Mouse (Mus musculus): ENCODE data around the gene Rassf6. TPM values are rescaled to one million over a fixed set of nuclear protein-coding genes. Genes with fewer than 3 reads are reported as not detected.

The Rassf6 gene
- polyA plus RNA-seq, 1 experiment from 2014 or later, result 0.71 TPM

- Histone ChIP-seq H3K9ac (no peak overlapping the region), H3K9me3 (no peaks in the 10 kb centered on the region), H3K27ac (replicated peaks) (no peak overlapping the region), H3K27me3 (replicated peaks) (peaks cover 6% of the 10 kb centered on the region; the same call in 1 of the 2 replicates), H3K36me3 (no peaks in the 10 kb centered on the region), H3K4me1 (no peaks in the 10 kb centered on the region), H3K4me2 (no peak overlapping the region), H3K4me3 (no peak overlapping the region)
- ATAC-seq (ENCODE audit: extremely low read depth, insufficient number of reproducible peaks, low FRiP score, low TSS enrichment), result no peak
- 53% methylated on average over 5 of the region's 5 CpGs for WGBS
Measured at GRCm38 (mm10) chr5:90654798-90655197, 14.3 kb upstream of the Rassf6 start.

GRCm38 (mm10) chr5:90652724-90653123, 12.3 kb upstream of the Rassf6 start:
- no peak overlapping the region for H3K4me2 ChIP-seq
- WGBS, result 5% methylated on average over 3 of the region's 3 CpGs

GRCm38 (mm10) chr5:90650466-90651150, 10.2 kb upstream of the Rassf6 start:
- WGBS, result 72% methylated on average over 5 of the region's 5 CpGs
- Histone ChIP-seq H3K4me3 (no peak overlapping the region), H3K27ac (replicated peaks) (no peak overlapping the region), H3K9me3 (no peaks in the 10 kb centered on the region), H3K9ac (no peak overlapping the region), H3K4me1 (no peaks in the 10 kb centered on the region), H3K27me3 (replicated peaks) (no peaks in the 10 kb centered on the region; the same call in 1 of the 2 replicates), H3K4me2 (no peak overlapping the region), H3K36me3 (no peaks in the 10 kb centered on the region)
- ATAC-seq (ENCODE audit: extremely low read depth, insufficient number of reproducible peaks, low FRiP score, low TSS enrichment), result no peak

More at GRCm38 (mm10) chr5:90652724-90653123, 12.3 kb upstream of the Rassf6 start:
- no peaks in the 10 kb centered on the region for H3K4me1 ChIP-seq
- no peaks in the 10 kb centered on the region for H3K9me3 ChIP-seq
- no peak overlapping the region for H3K9ac ChIP-seq
- no peaks in the 10 kb centered on the region for H3K36me3 ChIP-seq
- no peak overlapping the region for H3K27ac ChIP-seq (replicated peaks)
- peaks cover under 1% of the 10 kb centered on the region; the same call in 1 of the 2 replicates for H3K27me3 ChIP-seq (replicated peaks)
- no peak for ATAC-seq (ENCODE audit: extremely low read depth, insufficient number of reproducible peaks, low FRiP score, low TSS enrichment)
- no peak overlapping the region for H3K4me3 ChIP-seq

- no peak overlapping the region for H3K27ac ChIP-seq (replicated peaks)
- no peaks in the 10 kb centered on the region for H3K27me3 ChIP-seq (replicated peaks)
- no peak overlapping the region for H3K4me2 ChIP-seq
- no peaks in the 10 kb centered on the region for H3K4me1 ChIP-seq
- WGBS, result 79% methylated on average over 5 of the region's 5 CpGs
- no peak overlapping the region for H3K4me3 ChIP-seq
- no peak for ATAC-seq (ENCODE audit: extremely low read depth, insufficient number of reproducible peaks, low FRiP score, low TSS enrichment)
- no peak overlapping the region for H3K9ac ChIP-seq
- H3K36me3 ChIP-seq, result no peaks in the 10 kb centered on the region
- no peaks in the 10 kb centered on the region for H3K9me3 ChIP-seq
Measured at GRCm38 (mm10) chr5:90647473-90647872, 7.0 kb upstream of the Rassf6 start.

GRCm38 (mm10) chr5:90646398-90646797, 5.9 kb upstream of the Rassf6 start:
- no peak for ATAC-seq (ENCODE audit: extremely low read depth, insufficient number of reproducible peaks, low FRiP score, low TSS enrichment)
- Histone ChIP-seq H3K9me3 (no peaks in the 10 kb centered on the region), H3K27me3 (replicated peaks) (no peaks in the 10 kb centered on the region), H3K36me3 (no peaks in the 10 kb centered on the region), H3K4me2 (no peak overlapping the region), H3K4me1 (no peaks in the 10 kb centered on the region), H3K27ac (replicated peaks) (no peak overlapping the region), H3K4me3 (no peak overlapping the region), H3K9ac (no peak overlapping the region)
- 85% methylated on average over 5 of the region's 5 CpGs for WGBS

GRCm38 (mm10) chr5:90645579-90645978, 5.1 kb upstream of the Rassf6 start:
- WGBS, result 75% methylated on average over 3 of the region's 3 CpGs
- Histone ChIP-seq H3K36me3 (no peaks in the 10 kb centered on the region), H3K27me3 (replicated peaks) (no peaks in the 10 kb centered on the region), H3K9ac (no peak overlapping the region), H3K27ac (replicated peaks) (no peak overlapping the region), H3K4me3 (no peak overlapping the region), H3K9me3 (no peaks in the 10 kb centered on the region), H3K4me1 (peaks cover 1% of the 10 kb centered on the region), H3K4me2 (no peak overlapping the region)
- ATAC-seq (ENCODE audit: extremely low read depth, insufficient number of reproducible peaks, low FRiP score, low TSS enrichment), result no peak

- Histone ChIP-seq H3K4me2 (peak overlapping the region; percentile 93; the same call in 1 of the 2 replicates), H3K36me3 (no peaks in the 10 kb centered on the region), H3K27ac (replicated peaks) (no peak overlapping the region), H3K4me3 (no peak overlapping the region), H3K9me3 (no peaks in the 10 kb centered on the region), H3K9ac (no peak overlapping the region), H3K4me1 (peaks cover 8% of the 10 kb centered on the region), H3K27me3 (replicated peaks) (peaks cover 5% of the 10 kb centered on the region; the same call in 1 of the 2 replicates)
- ATAC-seq (ENCODE audit: extremely low read depth, insufficient number of reproducible peaks, low FRiP score, low TSS enrichment), result no peak
- 47% methylated on average over 10 of the region's 10 CpGs for WGBS
Measured at GRCm38 (mm10) chr5:90641218-90641610, 757 bp upstream of the Rassf6 start.

GRCm38 (mm10) chr5:90634885-90635284, 5.6 kb downstream of the Rassf6 start:
- no peaks in the 10 kb centered on the region for H3K9me3 ChIP-seq
- 78% methylated on average over 7 of the region's 7 CpGs for WGBS
- H3K4me3 ChIP-seq, result no peak overlapping the region
- no peak overlapping the region for H3K27ac ChIP-seq (replicated peaks)
- no peaks in the 10 kb centered on the region for H3K36me3 ChIP-seq
- no peak overlapping the region for H3K9ac ChIP-seq
- ATAC-seq (ENCODE audit: extremely low read depth, insufficient number of reproducible peaks, low FRiP score, low TSS enrichment), result no peak
- no peaks in the 10 kb centered on the region; the same call in 1 of the 2 replicates for H3K4me1 ChIP-seq
- H3K27me3 ChIP-seq (replicated peaks), result peaks cover 5% of the 10 kb centered on the region; the same call in 1 of the 2 replicates
- H3K4me2 ChIP-seq, result no peak overlapping the region

GRCm38 (mm10) chr5:90628530-90628929, 11.9 kb downstream of the Rassf6 start:
- WGBS, result 64% methylated on average over 1 of the region's 1 CpGs
- 0 out of 2 replicates have a peak, but pooled peaks cover 3% of the 10 kb centered on the region for H3K27me3 ChIP-seq (replicated peaks)
- H3K4me2 ChIP-seq, result no peak overlapping the region
- H3K4me3 ChIP-seq, result no peak overlapping the region
- no peak for ATAC-seq (ENCODE audit: extremely low read depth, insufficient number of reproducible peaks, low FRiP score, low TSS enrichment)
- no peaks in the 10 kb centered on the region for H3K9me3 ChIP-seq
- H3K4me1 ChIP-seq, result no peaks in the 10 kb centered on the region
- H3K9ac ChIP-seq, result no peak overlapping the region
- no peaks in the 10 kb centered on the region for H3K36me3 ChIP-seq
- no peak overlapping the region for H3K27ac ChIP-seq (replicated peaks)

- no peak overlapping the region for H3K9ac ChIP-seq
- H3K36me3 ChIP-seq, result no peaks in the 10 kb centered on the region
- 81% methylated on average over 3 of the region's 3 CpGs for WGBS
- no peak for ATAC-seq (ENCODE audit: extremely low read depth, insufficient number of reproducible peaks, low FRiP score, low TSS enrichment)
- H3K27ac ChIP-seq (replicated peaks), result no peak overlapping the region
- 0 out of 2 replicates have a peak, but pooled peaks cover 3% of the 10 kb centered on the region for H3K27me3 ChIP-seq (replicated peaks)
- no peaks in the 10 kb centered on the region for H3K4me1 ChIP-seq
- no peaks in the 10 kb centered on the region for H3K9me3 ChIP-seq
- H3K4me2 ChIP-seq, result no peak overlapping the region
- H3K4me3 ChIP-seq, result no peak overlapping the region
Measured at GRCm38 (mm10) chr5:90628011-90628410, 12.4 kb downstream of the Rassf6 start.

- Histone ChIP-seq H3K9ac (no peak overlapping the region), H3K27me3 (replicated peaks) (0 out of 2 replicates have a peak, but pooled peaks cover 3% of the 10 kb centered on the region), H3K9me3 (no peaks in the 10 kb centered on the region), H3K4me3 (no peak overlapping the region), H3K36me3 (no peaks in the 10 kb centered on the region), H3K27ac (replicated peaks) (no peak overlapping the region), H3K4me1 (no peaks in the 10 kb centered on the region), H3K4me2 (no peak overlapping the region)
- no peak for ATAC-seq (ENCODE audit: extremely low read depth, insufficient number of reproducible peaks, low FRiP score, low TSS enrichment)
- WGBS, result 79% methylated on average over 4 of the region's 4 CpGs
Measured at GRCm38 (mm10) chr5:90627423-90627822, 13.0 kb downstream of the Rassf6 start.

Measured in heart, embryonic 13.5 days (tissue).